Mouse (Mus musculus): Measurements from ENCODE around the gene Defb3.
"Not testable (repeated sequence)": the region's sequence is repeated elsewhere in the genome, so short reads cannot be mapped to it uniquely, and the experiment has no call there.

The Defb3 gene

DNA sequence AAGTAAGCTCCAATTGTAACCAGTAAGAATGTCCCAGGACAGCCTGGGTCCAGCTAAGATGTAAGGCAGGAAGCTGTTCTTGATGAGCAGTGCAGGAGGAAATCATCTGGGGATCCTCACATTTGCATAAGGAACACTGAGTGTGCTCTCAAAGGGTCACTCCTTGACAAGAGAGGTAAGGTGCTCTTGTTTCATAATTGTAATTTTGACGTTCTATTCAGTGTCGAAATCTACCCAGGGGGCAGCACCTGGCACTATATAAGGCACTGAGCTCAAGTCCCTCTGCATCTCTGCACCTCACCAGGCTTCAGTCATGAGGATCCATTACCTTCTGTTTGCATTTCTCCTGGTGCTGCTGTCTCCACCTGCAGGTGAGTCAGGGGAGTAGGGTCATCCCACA lies at the start of gene Defb3:
Gene Defb3, plus strand, starts transcription at position 301 of the 400 bp plus-strand sequence.
- not testable (repeated sequence) for DNase-seq (ENCODE audit: low spot score)

DNA sequence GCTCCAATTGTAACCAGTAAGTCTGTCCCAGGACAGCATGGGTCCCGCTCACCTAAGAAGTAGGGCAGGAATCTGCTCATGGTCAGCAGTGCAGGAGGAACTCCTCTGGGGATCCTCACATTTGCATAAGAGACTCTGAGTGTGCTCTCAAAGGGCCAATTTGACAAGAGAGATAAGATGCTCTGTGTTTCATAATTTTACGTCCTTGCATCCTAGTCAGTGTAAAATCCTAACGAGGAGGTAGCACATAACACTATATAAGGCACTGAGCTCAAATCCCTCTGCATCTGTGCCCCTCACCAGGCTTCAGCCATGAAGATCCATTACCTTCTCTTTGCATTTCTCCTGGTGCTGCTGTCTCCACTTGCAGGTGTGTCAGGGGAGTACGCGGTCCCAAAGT lies 45.9 kb upstream of the Defb3 start, which contains the start of gene Defb5:
Gene Defb5, plus strand, starts transcription at position 301 of the 400 bp plus-strand sequence.
- DNase-seq (ENCODE audit: low spot score): no peak

DNA sequence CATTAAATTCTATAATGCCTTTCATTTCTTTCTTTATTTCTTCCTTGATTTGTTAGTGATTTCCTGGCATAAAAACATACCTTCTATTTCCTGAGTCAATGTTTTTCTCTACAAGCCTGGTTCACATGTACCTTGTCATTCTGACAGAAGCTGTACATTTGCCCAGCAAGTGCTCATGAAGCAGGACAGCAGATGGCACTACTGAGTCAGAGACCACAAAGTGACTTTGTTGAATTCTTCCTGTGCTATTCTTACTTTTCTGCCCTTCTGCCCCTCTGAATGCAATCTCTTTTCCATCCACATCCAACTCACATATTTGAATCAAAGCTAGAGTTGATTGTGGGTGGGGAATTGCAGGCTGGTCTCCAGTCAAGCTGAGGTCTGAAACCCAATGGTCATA lies 35.0 kb upstream of the Defb3 start:
- no peak for DNase-seq (ENCODE audit: low spot score)

DNA sequence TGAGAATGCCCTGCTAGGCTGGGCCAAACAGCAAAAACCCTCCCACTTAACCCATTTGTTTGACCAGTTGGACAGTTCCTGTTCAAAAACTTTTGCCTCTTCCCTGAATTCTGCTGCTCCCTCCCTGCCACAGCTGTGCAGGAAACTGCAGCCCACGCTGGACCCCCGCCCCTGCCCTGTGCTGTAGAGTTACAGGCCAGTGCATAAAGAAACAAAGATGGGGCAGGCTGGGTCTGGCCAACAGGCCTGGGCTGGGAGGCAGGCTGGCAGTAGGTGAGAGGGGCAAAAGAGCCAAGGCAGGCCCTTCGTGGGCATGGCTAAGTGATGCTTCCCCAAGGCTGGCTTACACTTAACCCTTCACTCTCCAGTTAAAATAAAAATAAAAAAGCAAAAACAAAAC lies 33.5 kb upstream of the Defb3 start:
- DNase-seq (ENCODE audit: low spot score): no peak

DNA sequence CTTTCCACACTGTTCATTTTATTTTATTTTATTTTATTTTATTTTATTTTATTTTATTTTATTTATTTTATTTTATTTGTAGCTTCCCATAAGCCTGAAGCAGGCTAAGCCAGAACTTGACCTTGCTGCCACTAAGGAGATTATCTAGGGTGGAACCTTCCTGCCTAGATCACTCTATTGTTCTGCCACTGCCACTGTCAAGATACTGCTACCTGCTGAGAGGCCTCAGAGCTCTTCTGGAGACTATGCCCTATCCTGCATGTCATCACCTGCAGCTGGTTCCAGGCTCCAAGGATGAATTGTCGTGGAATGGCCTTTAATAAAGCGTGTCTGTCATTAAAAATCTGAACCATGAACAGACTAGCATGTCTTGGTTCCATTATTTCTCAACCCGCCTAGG lies 5.2 kb downstream of the Defb3 start:
- not testable (repeated sequence) for DNase-seq (ENCODE audit: low spot score)

DNA sequence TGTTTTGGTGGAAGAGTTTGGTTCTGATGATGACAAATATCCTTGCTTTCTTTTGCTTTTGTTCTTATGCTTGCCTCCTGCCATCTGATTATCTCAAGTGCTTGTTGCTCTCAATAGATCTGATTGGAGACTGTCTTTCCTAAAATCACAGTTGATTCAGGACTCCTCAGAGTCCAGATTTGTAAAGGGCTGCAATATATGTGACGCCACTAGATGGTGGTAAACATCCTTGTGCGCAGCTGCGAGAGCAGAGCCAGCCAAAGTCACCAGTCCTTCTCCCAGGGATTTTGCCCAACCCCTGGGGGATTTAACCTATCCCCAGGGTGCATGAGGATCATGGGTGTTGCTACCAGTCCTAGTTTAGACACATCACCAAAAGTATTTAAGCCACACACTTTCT lies 38.7 kb downstream of the Defb3 start:
- DNase-seq (ENCODE audit: low spot score): no peak
